ENCODE assay signal across 12 mouse cellular contexts in the genomic region with DNA sequence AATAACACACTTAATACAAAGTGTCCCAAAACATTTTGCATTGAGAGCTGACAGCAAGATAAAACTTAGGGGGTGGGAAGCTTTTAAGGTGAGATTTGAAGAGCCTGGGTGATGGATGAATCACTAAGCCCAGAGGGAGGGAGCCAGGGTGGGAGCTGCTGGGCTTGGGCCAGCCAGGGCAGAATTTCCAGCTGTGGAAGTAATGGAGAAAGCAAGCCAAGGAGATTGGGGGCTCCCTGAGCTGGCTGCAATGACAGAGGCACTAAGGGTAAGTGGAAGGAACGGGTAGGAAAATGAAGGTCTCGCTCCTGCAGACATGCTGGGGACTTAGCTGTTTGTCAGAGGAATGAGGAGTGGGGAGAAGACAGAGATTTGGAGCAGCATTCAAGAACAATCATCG.
DNase-seq lines count a peak whose midpoint lies in the region; ATAC-seq lines count a peak whose summit lies in the region.
"Had no signal": no experiment of that assay in that cellular context is flagged by ENCODE, and none has a peak within 500 bp of the region (broad histone marks: within the 10 kb centered on the region; RNA-seq: fewer than 3 reads in every experiment).

No protein-coding gene starts in this region.

- WGBS in heart, embryonic 11.5 days (ENCODE audit: insufficient replicate concordance) = 36% methylated on average over 3 of the region's 3 CpGs
- 21% methylated on average over 3 of the region's 3 CpGs for WGBS in lung, embryonic 16.5 days
- 34% methylated on average over 3 of the region's 3 CpGs for WGBS in intestine, embryonic 15.5 days
- 32% methylated on average over 3 of the region's 3 CpGs for WGBS in stomach, embryonic 15.5 days

- peak; percentile 92 for DNase-seq in heart, adult 11 months
- no peak for DNase-seq in lung, postnatal 36 days
- DNase-seq: forebrain, postnatal 0 days; midbrain, embryonic 14.5 days had no signal

- H3K4me1 ChIP-seq in heart, embryonic 11.5 days (ENCODE audit: control insufficient read depth, insufficient read depth, low read length) = 0 out of 2 replicates have a peak, but pooled peaks cover 9% of the 10 kb centered on the region
- peaks cover 5% of the 10 kb centered on the region; the same call in 1 of the 2 replicates for H3K4me1 ChIP-seq in lung, embryonic 16.5 days (replicated peaks; ENCODE audit: control insufficient read depth, insufficient read depth, low read length)
- H3K4me1 ChIP-seq in intestine, embryonic 15.5 days (replicated peaks) = peaks cover 4% of the 10 kb centered on the region; the same call in 1 of the 2 replicates
- H3K4me1 ChIP-seq in stomach, embryonic 15.5 days = no peaks in the 10 kb centered on the region

- H3K4me2 ChIP-seq in heart, embryonic 11.5 days = no peak overlapping the region
- H3K4me2 ChIP-seq in lung, embryonic 16.5 days (ENCODE audit: low read depth, low read length) = no peak overlapping the region
- no peak overlapping the region; the same call in 1 of the 2 replicates for H3K4me2 ChIP-seq in intestine, embryonic 15.5 days (replicated peaks)
- no peak overlapping the region for H3K4me2 ChIP-seq in stomach, embryonic 15.5 days

- no peak for ATAC-seq in heart, embryonic 11.5 days (replicated peaks; ENCODE audit: insufficient number of reproducible peaks, low FRiP score, low TSS enrichment)
- peak; percentile 41; the same call in 1 of the 2 replicates for ATAC-seq in lung, embryonic 16.5 days (ENCODE audit: low read depth)
- no peak for ATAC-seq in intestine, embryonic 15.5 days
- ATAC-seq in stomach, embryonic 15.5 days (ENCODE audit: insufficient read depth, low FRiP score, low read depth) = 0 out of 2 replicates have a peak, but pooled peaks have one; percentile 14
- no peak for ATAC-seq in erythroid progenitor cell, adult 5-6 weeks (replicated peaks; ENCODE audit: low FRiP score, poor library complexity, severe bottlenecking)
- no peak for ATAC-seq in megakaryocyte-erythroid progenitor cell, adult 5-6 weeks (replicated peaks; ENCODE audit: low FRiP score, low TSS enrichment, poor library complexity, severe bottlenecking)
- ATAC-seq: forebrain, postnatal 0 days; inflammation-experienced regulatory T-cells, adult 6 months had no signal

- no peak overlapping the region for H3K4me3 ChIP-seq in heart, embryonic 11.5 days (ENCODE audit: low read depth, low read length)
- H3K4me3 ChIP-seq in lung, embryonic 16.5 days (ENCODE audit: low read length) = no peak overlapping the region
- H3K4me3 ChIP-seq in intestine, embryonic 15.5 days (replicated peaks) = no peak overlapping the region
- H3K4me3 ChIP-seq in stomach, embryonic 15.5 days (replicated peaks) = no peak overlapping the region

- no peaks in the 10 kb centered on the region for H3K27me3 ChIP-seq in heart, embryonic 11.5 days (ENCODE audit: control insufficient read depth, insufficient read depth, low read length)
- no peaks in the 10 kb centered on the region for H3K27me3 ChIP-seq in lung, embryonic 16.5 days (ENCODE audit: control insufficient read depth, insufficient read depth, low read depth, low read length)
- H3K27me3 ChIP-seq in intestine, embryonic 15.5 days (replicated peaks) = no peaks in the 10 kb centered on the region
- no peaks in the 10 kb centered on the region for H3K27me3 ChIP-seq in stomach, embryonic 15.5 days (replicated peaks)

- no peak overlapping the region for H3K9ac ChIP-seq in heart, embryonic 11.5 days (ENCODE audit: low read depth, low read length)
- no peak overlapping the region for H3K9ac ChIP-seq in lung, embryonic 16.5 days (ENCODE audit: low read length)
- H3K9ac ChIP-seq in intestine, embryonic 15.5 days = no peak overlapping the region
- H3K9ac ChIP-seq in stomach, embryonic 15.5 days = no peak overlapping the region
- H3K9ac ChIP-seq: forebrain, postnatal 0 days; liver, embryonic 14.5 days had no signal

- no peaks in the 10 kb centered on the region for H3K9me3 ChIP-seq in heart, embryonic 11.5 days (replicated peaks; ENCODE audit: control insufficient read depth, low read length)
- peaks cover 2% of the 10 kb centered on the region; the same call in 1 of the 2 replicates for H3K9me3 ChIP-seq in lung, embryonic 16.5 days (ENCODE audit: control insufficient read depth, low read length)
- H3K9me3 ChIP-seq in intestine, embryonic 15.5 days = no peaks in the 10 kb centered on the region
- no peaks in the 10 kb centered on the region for H3K9me3 ChIP-seq in stomach, embryonic 15.5 days

- H3K27ac ChIP-seq in heart, embryonic 11.5 days (ENCODE audit: low read depth, low read length) = no peak overlapping the region
- peak overlapping the region; percentile 57 for H3K27ac ChIP-seq in lung, embryonic 16.5 days (ENCODE audit: low read length)
- H3K27ac ChIP-seq in intestine, embryonic 15.5 days = peak overlapping the region; percentile 23
- H3K27ac ChIP-seq in stomach, embryonic 15.5 days = peak overlapping the region; percentile 78
- H3K27ac ChIP-seq: liver, embryonic 14.5 days had no signal

- H3K36me3 ChIP-seq in heart, embryonic 11.5 days (ENCODE audit: control insufficient read depth, insufficient read depth, low read length) = no peaks in the 10 kb centered on the region
- H3K36me3 ChIP-seq in lung, embryonic 16.5 days (ENCODE audit: control insufficient read depth, insufficient read depth, low read length) = no peaks in the 10 kb centered on the region
- H3K36me3 ChIP-seq in intestine, embryonic 15.5 days = no peaks in the 10 kb centered on the region
- no peaks in the 10 kb centered on the region for H3K36me3 ChIP-seq in stomach, embryonic 15.5 days

Comparison
In these comparisons a context has a peak if more than half of its experiments do, and no peak if none do; other contexts are left out.
1. ATAC-seq: peak in lung, embryonic 16.5 days (single experiment) and stomach, embryonic 15.5 days (single experiment); none in heart, embryonic 11.5 days (single experiment), intestine, embryonic 15.5 days (single experiment), erythroid progenitor cell, adult 5-6 weeks (single experiment) and megakaryocyte-erythroid progenitor cell, adult 5-6 weeks (single experiment).